Mouse (Mus musculus) thymus, postnatal 4 days (tissue): ENCODE data around the gene Rec8.
A peak's percentile ranks its signal among the peaks of the same experiment; 100 is the strongest.

Source experiments
- DNase-seq: peaks from one replicate; pipeline ENCODE4 v3.0.0; 2021

Rec8 gene

DNA sequence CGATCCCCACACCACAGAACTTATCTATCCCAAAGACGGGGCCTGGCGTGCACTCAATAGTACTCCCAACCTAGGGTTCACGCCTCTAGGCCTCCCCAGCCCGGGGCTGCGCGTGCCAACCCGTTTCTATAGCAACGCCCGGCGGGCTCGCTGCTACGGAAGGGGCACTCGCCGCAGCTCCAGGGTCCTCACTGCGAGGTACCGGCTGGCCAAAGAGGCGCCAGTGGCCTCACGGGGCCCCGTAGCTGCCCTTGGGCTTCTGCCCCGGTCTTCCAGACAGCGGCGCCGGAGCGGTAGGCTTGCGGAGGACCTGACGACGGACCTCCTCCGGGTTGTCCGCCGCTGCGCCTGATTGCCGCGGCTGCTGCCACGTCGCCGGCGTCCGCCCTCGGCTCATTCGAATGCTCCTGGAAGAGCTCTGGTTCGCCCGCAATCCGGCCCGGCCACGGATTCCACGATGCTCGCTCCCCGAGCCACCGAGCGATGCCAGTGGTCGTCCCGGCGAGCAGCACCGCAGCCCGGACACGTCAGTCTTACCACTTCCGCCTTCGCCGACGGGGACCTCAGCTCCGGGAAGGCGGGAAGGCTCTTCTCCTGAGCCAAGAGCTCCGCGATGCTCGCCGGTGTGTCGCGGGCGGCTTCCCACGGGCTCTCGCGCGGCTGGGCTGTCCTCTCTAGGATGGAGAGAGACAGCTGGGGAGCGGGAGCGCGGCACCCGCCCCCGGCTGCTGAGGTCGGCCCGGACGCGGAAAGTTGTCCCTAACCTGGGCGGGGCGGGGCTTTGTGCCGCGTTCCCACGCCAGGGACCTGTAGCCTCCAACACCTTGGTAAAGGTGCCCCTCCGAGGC is 25.4 kb downstream of the Rec8 start, which contains the start of gene Tm9sf1:
Gene Tm9sf1 (minus strand): TSS at position 747 of the 848 bp plus-strand sequence.
- DNase-seq: peak; percentile 86

DNA sequence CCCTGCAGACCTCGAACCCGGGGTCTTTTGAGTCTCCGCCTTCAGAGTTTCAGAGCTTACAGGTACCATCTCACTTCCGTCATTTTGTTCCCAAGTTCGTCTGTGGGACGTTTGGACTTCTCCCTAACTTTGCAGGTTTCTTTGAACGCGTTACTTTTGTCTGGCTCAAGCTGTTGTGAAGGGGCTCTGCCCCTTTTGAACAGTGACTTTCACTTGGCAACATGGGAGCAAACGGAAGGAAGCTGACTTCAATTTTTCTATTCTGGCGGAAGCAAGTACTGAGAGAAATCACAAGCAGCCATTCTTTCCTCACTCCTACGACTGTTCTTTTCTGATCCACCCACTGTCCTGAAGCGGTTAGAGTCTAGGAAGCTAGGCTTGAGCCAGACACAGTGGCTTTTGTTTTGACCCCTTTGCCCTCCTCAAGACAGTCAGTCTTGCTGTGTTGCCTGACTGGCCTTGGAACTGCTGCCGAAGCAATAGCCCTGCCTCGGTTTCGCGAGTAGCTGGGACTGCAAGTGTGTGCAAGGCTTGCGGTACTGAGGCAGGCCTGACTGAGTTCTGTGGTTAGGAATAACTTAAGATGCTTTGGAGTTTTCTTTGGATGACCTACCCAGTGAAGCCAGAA is 26.5 kb downstream of the Rec8 start:
- peak; percentile 47 for DNase-seq

DNA sequence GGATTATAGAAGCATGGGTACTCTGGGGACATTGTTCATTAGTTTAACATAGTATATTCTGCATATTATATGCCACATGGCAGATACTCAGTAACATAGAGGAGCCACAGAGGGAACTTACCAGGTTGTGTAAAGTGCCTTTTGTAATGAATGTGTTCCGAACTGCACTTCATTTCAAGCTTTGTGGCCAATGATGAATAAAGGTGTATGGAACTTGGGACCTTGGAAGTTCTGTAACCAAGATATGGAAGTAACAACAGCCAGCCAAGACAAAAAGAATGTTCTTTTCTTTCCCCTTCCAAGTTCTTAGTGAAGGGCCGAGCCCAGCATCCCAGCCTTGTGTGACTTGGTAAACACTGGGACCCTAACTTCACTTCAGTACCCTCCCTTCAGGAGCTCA is 32.0 kb downstream of the Rec8 start, which contains the start of gene Tssk4:
Gene Tssk4 (plus strand): TSS at position 301 of the 400 bp plus-strand sequence.
- DNase-seq: no peak

DNA sequence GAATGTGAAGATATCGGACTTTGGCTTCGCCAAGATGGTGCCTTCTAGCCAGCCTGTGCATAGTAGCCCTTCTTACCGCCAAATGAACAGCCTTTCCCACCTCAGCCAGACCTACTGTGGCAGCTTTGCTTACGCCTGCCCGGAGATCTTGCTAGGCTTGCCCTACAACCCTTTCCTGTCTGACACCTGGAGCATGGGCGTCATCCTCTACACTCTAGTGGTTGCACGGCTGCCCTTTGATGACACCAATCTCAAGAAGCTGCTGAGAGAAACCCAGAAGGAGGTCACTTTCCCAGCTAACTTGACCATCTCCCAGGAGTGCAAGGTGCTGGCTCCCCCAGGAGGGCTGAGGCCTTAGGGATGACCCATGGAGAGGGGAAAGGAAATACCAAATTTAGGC is 33.7 kb downstream of the Rec8 start:
- DNase-seq: peak; percentile 63

DNA sequence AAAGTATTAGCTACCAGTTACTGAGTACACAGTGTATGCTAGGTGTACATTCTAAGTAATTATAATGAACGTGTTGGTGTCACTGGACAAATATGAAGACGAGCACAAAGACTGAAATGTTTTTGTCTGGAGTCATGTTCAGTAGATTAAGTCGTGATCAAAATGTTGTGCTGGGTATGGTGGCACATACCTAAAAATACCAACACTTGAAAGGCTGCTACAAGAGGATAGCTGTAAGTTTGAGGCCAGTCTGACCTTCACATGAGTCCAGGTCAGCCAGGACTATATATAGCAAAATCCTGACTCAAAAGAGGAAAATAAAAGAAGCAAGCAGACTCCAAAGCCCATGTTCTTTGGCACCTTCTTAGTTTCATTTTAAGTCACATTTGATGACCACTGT is 39.1 kb downstream of the Rec8 start:
- no peak for DNase-seq

DNA sequence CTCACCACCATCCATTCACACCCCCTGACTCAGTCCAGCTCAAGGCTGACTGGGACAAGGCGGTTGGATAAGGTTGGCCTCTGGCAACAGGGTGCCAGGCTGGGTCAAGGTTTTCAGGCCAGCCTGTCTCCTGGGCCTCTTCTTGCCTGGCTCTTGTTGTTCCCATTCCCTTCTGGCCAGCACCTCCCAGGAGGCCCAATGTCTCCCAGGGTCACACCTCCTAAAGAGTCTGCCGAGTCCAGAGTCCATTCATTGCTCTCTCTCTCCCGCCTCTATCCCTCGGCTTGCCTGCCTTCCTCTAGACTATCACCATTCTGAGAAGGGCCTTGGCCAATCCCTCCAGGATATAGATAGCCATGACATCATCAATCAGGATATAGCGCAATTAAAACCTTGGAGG is 40.2 kb downstream of the Rec8 start:
- DNase-seq: no peak

DNA sequence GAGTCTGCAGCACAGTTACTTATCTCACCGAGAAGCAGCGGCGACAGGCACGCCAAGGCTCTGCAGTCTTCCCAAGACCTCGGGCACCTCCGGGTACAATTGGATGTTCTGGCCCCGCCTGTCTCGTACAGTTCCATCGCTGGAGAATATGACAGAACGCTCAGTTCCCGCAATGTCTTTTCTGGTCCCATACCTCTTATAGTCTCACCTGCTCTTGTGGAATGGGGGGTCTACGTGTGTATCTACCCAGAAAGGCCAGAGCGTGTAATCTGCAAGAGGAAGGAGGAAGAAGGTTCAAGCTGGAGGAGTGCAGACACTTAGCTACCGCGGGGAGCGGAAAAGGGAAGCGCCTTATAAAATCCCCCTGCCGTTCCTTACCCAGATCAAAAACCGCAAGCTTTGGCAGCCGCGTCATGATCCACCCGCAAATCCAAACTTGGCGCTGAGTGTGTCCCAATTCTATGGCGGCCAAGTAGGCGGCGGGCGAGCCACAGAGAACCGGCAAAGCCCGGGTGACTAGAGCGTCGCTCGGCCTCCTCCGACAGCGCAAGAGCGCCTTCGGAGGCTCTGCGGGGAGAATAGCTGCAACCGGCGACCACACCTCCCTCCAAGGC is 42.2 kb downstream of the Rec8 start, which contains the start of gene Mdp1:
Gene Mdp1 (minus strand): TSS at position 549 of the 614 bp plus-strand sequence.
- peak; percentile 84 for DNase-seq

DNA sequence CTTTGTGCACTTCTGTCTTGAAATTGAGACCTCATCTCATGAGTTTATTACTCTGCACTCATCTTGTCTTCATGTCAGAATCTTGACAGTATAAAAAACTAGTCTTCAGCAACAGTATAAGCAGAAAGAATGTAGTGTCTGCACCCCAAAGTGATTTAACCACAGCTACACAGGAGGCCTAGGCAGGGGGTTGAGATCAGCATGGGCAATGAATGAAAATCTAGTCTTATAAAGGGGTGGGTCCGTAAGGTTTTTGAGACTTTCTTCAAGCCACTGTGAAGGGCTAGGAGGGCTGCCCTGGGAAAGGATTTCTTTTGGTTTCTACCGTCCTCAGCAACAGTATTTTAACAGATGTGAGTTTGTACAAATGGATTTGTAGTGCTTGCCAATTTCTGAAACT is 42.8 kb downstream of the Rec8 start:
- no peak for DNase-seq

DNA sequence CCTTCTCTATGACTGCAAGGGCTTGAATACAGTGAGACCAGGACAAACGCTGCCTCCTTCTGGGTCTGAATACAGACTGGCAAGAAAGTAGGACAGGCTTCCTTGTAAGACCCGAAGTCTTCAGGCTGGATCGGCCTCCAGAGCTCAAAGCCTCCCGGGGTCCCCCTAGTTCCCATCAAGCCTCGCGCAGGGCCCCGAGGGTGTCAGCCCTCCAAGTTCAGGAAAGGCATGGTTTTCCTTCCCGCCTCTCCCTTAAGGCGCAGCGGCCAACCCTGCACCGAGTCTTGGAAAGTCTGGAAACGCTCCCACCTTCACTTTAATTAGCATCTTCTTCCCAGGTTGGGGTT is 53.6 kb downstream of the Rec8 start:
- DNase-seq: no peak

DNA sequence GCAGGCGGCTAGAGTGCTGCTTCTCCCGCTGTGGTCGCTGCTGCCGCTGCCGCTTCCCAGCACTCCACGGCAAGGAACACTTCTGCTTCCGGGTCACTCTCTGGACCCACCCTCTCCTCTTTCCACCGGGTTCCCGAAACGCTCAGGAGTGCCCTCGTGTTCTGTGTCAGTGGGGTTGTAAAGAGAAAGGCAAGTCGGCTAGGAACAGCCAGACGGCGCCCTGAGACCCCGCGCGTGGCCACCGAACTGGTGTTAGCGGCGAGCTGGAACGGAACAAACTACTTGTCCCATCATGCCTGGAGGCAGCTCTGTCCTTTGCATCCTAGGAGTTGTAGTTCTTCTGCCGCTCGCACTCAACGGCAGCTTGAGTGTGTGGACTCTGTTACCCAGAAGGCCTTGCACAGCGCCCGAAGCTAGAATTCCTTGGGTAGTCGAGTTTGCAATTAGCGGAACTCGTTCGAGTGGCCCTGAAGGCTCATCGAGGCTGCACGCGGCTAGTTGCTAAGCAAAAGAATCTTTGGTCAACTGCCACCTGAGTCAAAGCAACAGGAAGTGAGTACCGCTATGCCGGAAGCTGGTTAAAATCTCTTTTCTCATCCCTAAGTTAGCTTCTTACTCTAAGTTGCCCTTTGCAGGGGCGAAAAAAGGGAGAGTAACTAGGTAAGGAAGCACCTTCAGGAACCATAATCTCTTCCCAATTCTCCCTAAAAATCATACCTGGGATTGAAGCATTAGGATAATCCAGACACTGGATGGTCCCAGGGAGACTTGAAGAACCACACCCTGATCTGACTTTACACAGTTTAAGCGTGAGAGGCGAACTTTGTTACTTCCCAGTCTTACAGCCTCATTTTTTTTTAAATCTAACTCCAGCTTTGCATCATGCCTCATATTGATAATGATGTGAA is 54.2 kb downstream of the Rec8 start, which contains the start of the genes Gmpr2 and Nedd8:
Gene Gmpr2 (plus strand): TSS at position 109 of the 908 bp plus-strand sequence.
Gene Nedd8 (minus strand): TSS at position 292 of the 908 bp plus-strand sequence.
- DNase-seq: peak; percentile 79

DNA sequence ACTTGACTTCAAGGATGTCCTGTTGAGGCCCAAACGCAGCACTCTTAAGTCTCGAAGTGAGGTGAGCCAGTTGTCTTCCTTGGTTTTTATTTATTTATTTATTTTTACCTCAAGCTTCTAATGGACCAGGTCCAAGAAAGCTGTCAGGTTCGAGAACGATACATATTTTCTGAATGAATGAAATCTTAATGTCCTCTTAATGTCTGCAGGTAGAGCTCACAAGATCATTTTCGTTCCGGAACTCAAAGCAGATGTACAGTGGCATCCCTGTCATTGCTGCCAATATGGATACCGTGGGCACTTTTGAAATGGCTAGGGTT is 54.9 kb downstream of the Rec8 start:
- DNase-seq: no peak
